Mouse (Mus musculus) kidney, postnatal 25 days (tissue): Measurements from ENCODE around the gene Zkscan14.
A peak's percentile ranks its signal among the peaks of the same experiment; 100 is the strongest.

Experiments used
- DNase-seq, 2 experiments: peaks; one replicate each; pipeline ENCODE4 v3.0.0; 2021; ENCODE audit warnings: mixed read lengths in 2 of 2

Gene Zkscan14

DNA sequence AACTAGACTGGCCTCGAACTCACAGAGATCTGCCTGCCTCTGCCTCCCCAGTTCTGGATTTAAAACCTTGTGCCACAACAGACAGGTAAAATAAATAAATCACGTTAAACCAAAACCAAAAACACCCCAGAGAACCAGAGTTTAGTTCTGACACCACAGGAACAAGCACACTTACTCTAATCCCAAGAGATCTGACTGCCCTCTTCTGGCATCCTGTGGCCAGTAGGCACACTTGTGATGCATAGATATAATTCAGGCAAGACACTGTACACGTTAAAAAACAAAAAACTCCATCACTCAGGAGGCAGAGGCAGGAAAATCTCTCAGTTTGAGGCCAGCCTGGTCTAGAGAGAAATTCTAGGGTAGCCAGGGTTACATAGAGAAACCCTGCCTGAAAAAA lies 778 bp upstream of the Zkscan14 start:
- DNase-seq: peak in 1 of 2 experiments; percentile 5

DNA sequence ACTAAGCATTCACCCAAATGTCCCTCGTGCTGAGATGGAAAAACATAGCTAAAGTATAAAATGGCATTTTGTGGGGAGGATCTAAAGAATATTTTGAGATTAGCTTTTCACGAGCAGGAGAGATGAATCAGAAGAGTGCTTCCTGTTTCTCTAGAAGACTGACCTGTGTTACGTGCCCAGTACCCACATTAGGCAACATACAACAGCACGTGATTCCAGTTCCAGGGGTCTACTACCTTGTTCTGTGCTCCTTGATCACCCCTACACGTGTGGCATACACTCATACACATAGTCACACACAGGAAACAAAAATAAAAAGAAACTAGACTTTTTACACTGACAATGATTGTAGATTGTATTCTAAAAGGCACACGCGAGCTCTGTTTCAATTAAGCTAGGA lies 1.3 kb downstream of the Zkscan14 start:
- no peak for DNase-seq

DNA sequence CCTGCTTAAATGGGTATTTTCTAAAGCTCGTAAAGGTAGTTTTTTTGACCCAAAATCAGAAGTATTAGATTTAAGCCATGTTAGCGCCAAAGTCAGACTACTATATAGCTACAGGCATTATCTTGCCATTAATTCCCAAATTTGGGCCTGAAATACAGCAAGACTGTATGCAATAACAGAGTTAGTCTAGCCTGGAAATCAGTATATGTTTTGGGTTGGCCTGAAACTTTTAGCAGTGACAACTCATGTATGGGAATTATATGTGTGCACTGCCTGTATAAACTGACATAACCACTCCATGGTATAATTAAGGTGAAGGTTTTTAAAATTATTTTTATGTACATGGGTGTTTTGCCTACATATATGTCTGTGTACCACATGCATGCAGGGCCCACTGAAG lies 9.7 kb downstream of the Zkscan14 start, which contains the start of gene Atp5j2:
Atp5j2 (minus strand) TSS at position 101 of the 400 bp plus-strand sequence.
- DNase-seq: no peak

DNA sequence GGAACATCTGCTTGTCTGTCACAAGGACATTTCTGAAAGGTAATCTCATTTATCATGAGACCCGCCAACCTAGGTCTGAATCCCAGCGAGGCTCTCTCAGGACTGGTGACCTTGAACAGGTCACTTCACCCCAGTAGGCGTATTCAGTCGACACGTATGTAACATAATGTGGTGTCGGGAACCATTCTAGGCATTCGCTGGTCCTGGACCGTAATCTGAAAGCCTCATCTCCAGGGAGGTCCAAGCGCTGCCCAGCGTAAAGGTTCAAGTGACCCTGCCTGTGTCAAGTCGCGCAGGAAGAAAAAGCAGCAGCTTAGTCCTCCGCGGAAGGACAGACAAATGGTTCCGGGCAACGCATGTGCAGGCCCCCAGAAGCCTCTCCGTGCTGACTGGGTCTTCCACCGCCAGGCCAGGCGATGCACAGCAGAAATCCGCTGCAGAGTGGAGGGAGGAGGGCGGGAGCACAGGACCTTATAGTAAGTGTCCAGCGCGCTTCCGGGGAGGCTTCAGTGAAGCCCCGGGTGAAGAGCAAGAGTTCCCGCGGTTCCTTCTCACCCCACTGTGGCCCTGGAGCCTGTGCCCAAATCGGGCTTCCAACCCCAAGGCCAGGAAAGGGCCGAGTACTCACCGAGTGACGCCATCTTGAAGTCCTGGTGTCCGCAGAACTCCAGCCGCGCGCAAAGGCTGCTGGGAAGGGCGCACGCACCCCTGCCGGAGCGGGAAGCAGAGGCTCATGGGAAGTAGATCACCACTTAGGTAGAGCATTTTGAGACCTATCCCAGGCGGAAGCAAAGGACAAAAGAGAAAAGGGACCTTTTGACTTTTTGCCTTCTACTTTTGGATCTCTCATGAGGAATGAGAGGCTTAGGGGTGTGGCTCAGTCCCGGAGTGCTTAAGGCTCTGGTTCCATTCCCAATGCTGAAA lies 10.5 kb downstream of the Zkscan14 start:
- peak; percentile 94 to 96 for DNase-seq

DNA sequence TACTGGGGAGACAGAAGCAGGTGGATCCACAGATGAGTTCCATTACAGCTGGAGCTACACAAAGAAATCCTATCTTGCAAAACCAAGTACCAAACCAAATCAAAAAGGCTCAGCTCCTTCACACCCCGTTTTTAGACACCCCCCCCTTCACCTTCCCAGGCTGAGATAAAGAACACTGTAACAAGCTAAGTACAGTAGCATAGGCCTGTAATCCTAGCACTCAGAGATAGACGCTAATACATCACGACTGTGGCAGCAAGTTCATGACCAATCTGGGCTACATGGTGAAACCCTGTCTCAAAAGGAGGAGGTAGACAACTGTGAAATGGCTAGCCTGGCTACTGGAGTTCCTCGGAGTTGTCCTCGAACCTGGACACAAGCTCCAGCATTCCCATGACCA lies 11.3 kb downstream of the Zkscan14 start:
- DNase-seq: no peak

DNA sequence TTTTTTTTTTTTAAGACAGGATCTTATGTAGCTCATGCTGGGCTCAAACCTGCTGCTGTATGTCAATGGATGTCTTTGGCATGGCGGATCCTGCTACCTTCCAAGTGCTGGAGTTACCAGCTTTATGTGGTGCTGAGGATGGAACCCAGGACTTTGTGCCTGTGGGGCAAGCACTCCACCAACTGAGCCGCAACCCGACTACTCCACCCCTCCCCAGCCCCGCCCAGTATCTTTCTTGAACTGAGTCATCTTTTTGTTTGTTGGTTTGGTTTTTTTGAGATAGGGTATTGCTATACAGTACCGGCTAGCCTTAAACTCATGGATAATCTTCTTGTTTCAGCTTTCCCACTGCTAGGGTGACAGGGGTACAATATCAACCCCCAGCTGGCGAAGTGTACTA lies 12.3 kb downstream of the Zkscan14 start:
- DNase-seq: no peak

DNA sequence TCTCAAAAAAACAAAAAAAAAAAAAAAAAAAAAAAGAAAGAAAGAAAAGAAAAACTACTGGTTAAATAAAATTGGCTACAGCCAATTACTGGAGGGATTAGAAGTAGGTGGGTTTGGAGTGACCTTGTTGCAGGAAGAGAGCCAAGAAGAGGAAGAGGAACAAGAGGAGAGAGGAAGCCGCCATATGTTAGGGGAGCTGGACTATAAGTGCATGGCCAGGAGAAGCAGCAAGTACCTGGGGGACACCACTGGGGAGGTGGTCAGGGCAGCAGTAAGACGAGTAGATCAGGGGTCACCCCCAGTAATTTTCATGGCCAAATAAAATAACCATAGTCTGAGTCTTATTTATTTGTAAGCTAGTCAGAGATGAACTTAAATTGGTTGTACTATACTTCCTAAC lies 16.4 kb downstream of the Zkscan14 start:
- DNase-seq: no peak

DNA sequence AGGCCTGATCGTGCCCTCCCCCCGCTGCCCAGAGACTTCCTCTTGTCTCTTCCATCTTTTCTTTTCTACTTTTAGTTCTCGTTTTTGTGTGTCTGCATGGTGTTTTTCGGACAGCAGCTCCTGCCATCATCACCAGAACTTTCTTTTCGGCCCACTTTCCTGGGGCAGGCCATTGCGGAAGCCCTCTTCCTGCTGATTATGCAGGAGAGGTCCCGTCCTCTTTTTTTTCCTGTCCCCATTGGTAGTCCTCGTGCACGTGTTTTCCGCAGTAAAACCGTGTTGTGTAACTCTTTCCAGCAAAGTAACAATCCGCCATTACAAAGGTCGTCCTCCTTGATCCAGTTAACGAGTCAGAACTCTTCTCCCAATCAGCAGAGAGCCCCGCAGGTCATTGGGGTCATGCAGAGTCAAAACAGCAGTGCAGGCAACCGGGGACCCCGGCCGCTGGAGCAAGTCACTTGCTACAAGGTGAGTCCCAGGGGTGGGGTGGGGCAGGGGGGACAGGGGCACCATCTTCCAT lies 23.1 kb downstream of the Zkscan14 start:
- no peak for DNase-seq

DNA sequence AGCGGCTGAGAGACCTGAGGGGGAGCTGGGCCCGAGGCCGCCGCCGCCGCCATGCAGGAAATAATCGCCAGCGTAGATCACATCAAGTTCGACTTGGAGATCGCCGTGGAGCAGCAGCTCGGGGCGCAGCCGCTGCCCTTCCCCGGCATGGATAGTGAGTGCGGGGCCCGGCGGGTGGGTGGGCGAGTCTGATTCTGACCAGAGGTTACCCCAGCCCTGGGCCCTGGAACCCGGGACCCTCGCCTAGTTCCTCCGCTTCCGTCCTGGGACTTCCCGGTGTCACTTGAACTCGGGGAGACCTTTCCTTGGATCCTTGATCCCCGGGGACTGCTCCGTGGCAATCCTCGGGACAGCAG lies 34.4 kb downstream of the Zkscan14 start:
- no peak for DNase-seq

DNA sequence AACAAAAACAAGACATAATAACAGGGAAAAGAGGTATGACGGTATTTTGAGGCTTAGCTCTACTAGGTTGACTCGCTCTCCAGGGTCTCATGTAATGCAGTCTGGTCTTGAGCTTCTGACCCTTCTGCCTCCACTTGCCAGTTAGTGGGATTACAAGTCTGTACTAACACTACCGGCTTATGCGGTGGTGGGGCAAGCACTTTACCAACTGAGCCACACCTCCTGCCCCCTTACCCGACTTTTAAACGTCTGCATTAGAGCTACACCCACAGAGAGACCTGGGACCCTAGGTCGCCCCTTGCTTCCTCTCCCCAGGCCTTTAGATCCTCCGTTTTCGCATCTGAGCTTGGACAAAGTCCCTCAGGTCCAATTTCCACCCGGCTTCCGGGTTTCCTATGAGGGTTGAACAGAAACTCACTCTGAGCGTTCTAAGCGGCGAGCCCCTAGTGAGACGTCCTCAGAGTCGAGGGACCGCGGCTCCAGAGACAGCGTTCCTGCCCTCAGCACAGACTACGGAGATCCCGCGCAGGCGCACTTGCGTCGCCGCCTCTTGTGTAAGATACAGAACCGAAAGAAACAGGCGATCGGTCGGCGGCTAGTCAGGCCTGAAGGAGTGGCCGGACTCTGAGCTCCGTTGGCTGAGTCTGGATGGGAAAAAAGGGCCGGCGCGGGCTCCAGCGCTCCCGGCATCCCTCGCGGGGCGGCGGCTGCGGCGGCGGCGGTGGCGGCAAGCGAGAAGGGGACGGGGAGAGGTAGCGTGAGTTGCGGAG lies 34.9 kb downstream of the Zkscan14 start, which contains the start of the genes Ptcd1 and Cpsf4:
Ptcd1 (minus strand) TSS at position 573 of the 770 bp plus-strand sequence.
Cpsf4 (plus strand) TSS at position 678 of the 770 bp plus-strand sequence.
- peak; percentile 100 for DNase-seq

DNA sequence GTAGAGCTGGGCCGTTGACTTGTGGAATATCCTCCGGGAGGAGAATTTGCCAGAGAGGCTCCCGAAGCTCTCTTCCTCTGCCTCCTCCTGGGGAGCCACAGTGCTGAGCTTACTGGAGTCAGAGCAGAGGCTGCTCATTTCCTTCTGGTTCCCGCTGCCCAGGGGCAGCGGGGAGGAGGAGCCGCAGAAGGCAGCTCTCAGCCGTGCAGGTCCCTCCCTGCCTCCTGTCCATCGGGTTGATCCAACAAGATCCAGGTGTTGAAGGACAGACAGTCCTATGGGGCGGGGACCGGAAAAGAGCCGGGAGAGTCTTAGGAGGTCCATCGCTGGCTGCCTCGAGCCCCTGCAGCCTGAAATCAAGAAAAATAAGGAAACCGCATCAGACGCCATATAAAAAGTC lies 36.5 kb downstream of the Zkscan14 start:
- no peak for DNase-seq

DNA sequence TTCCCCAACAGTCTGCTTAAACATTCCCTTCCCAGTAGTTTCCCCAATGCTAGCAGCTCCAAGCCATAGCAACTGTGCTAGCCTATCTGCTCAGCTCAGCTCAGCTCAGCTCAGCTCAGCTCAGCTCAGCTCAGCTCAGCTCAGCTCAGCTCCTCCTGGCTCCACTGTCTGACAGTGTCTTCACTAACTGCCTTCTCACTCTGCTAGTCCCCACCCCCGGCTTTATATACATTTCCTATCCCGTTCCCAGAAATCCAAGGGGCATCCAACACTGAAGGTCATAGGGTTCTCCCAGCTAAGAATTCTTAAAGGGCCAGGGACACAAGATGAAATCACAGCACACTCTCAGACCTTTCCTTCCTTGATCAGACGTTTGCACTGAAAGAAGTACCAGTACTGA lies 37.0 kb downstream of the Zkscan14 start:
- DNase-seq: peak in 1 of 2 experiments; percentile 37

DNA sequence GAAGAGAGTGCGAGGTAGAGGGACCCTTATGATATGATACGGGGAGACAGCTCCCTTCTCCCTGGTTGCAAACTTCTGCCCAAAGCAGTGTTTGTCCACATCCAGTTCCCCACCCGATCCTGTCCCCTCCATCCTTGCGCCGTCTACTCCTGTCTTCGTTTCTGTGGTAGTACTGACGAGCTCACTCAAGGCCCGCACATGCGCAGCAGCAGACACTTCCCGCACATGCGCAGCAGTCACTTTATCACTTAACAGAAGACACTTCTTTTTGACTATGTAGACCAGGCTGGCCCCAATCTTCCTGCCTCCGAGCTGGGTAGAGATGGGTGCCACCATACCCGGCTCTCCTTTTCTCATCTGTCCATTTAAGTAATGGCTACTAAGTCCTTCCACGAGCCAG lies 40.3 kb downstream of the Zkscan14 start:
- peak in 1 of 2 experiments; percentile 18 for DNase-seq

DNA sequence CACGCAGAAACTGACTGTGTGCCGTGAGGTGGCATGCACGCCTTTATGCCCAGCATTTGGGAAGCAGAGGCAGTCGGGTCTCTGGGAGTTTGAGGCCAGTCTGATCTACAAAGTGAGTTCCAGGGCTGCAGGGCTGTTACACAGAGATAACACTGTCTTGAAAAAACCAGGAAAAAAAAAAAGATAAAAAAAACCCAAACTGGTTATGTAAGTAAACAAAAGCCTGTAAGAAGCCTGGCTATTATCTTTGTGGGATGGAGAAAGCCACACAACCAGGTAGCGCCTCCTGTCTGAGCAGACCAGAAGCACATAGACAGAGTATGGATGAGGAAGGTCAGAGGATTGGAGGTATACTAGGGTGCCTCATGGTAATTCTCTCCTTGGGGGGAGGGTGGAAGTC lies 49.0 kb downstream of the Zkscan14 start:
- no peak for DNase-seq

DNA sequence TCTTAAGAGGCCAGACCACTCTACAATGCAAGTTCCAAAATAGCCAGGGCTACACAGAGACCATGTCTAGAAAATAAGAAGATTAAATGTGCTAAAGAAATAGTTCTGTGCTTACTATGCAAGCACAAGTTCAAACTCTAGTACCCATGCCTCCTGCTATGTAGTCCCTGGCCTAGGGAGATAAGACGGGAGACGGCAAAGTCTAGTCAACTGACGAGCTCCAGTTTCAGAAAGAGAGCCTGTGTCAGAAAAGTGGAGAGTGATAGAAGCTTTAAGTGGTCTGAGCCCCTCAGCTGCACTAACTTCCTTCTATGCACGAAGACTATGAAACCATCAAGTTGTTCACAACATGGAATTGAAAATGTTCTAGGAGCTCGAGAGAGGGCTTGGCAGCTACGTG lies 52.4 kb downstream of the Zkscan14 start:
- DNase-seq: no peak

DNA sequence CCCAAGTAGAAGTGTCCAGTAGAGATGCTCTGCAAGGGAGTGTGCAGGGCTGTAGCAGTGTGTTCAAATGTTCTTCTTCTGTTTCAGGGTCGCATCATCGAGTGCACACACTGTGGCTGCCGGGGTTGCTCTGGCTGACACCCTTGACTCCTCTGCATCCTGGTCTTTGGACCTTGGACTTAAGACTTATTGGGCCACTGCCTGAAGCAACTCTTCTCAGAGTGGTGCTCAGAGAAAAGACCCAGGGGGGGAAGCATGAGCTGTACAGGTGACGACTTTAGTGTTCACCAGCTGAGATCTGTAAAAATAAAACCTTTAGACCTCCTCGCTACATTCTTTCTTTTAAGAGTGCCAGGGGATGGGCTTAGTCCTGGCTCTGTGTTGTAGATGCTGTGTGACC lies 53.9 kb downstream of the Zkscan14 start:
- DNase-seq: peak; percentile 51 to 78
